Mouse (Mus musculus): ENCODE data around the gene Kcnv2. TPM values are rescaled to one million over a fixed set of nuclear protein-coding genes. Genes with fewer than 3 reads are reported as not detected.

Gene Kcnv2
- total RNA-seq, 1 experiment = 0.13 TPM

DNA sequence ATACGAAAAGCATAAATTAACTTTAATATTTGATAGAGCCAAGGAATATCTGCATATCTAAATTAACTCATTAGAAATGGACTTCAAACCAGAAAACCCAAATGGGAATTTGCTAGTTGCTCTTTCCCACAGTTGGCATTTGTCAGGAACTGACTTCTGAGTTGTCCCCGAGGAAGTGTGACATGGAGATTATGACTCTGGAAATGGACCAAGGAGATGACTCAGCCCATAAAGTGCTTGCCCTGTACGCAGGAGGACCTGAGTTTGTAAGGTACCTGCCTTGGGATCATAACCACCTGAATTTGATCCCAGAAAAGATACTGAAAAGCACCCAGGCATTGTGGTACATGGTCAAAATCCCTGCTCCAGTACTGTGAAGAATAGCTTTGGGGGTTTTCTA lies 11.1 kb upstream of the Kcnv2 start:
- Histone ChIP-seq H3K27ac (ENCODE audit: insufficient read depth, low read depth, low read length, poor library complexity, severe bottlenecking) (no peak overlapping the region), H3K9ac (ENCODE audit: insufficient read depth, low read depth, low read length, poor library complexity, severe bottlenecking) (no peak overlapping the region), H3K4me1 (ENCODE audit: control insufficient read depth in 2 of 2, insufficient read depth in 2 of 2, low read length in 2 of 2, poor library complexity in 1 of 2) (no peaks in the 10 kb centered on the region), H3K36me3 (ENCODE audit: control insufficient read depth, insufficient read depth, low read length, poor library complexity, severe bottlenecking) (no peaks in the 10 kb centered on the region), H3K4me3 (ENCODE audit: insufficient read depth in 1 of 2, low read depth in 1 of 2, low read length in 2 of 2, poor library complexity in 1 of 2, severe bottlenecking in 1 of 2) (no peak overlapping the region), H3K9me3 (ENCODE audit: control insufficient read depth, insufficient read depth, low read depth, low read length) (no peaks in the 10 kb centered on the region)
- no peak for DNase-seq (ENCODE audit: low read depth, low spot score)
- in situ Hi-C loops (cut with MboI; ENCODE audit: low sequenced_read_pairs in 2 of 2, unreplicated experiment in 2 of 2) = no loop called here
- TF ChIP-seq CHD2 (IDR thresholded peaks at IDR 0.05; ENCODE audit: low read depth, low read length) (no peak), HCFC1 (IDR thresholded peaks at IDR 0.05; ENCODE audit: borderline replicate concordance, insufficient read depth, low read length) (no peak), ZNF384 (IDR thresholded peaks at IDR 0.05; ENCODE audit: low read depth, low read length) (no peak), MAFK (IDR thresholded peaks at IDR 0.05; ENCODE audit: insufficient read depth, low read depth, low read length) (no peak), ZC3H11A (IDR thresholded peaks at IDR 0.05; ENCODE audit: borderline replicate concordance, low read depth, low read length) (no peak)

GRCm38 (mm10) chr19:27312266-27313079 lies 9.9 kb upstream of the Kcnv2 start:
- in situ Hi-C loops (cut with MboI; ENCODE audit: low sequenced_read_pairs in 2 of 2, unreplicated experiment in 2 of 2) = no loop called here
- Histone ChIP-seq H3K9me3 (ENCODE audit: control insufficient read depth, insufficient read depth, low read depth, low read length) (no peaks in the 10 kb centered on the region), H3K9ac (ENCODE audit: insufficient read depth, low read depth, low read length, poor library complexity, severe bottlenecking) (no peak overlapping the region), H3K27ac (ENCODE audit: insufficient read depth, low read depth, low read length, poor library complexity, severe bottlenecking) (no peak overlapping the region), H3K36me3 (ENCODE audit: control insufficient read depth, insufficient read depth, low read length, poor library complexity, severe bottlenecking) (no peaks in the 10 kb centered on the region), H3K4me1 (ENCODE audit: control insufficient read depth in 2 of 2, insufficient read depth in 2 of 2, low read length in 2 of 2, poor library complexity in 1 of 2) (no peaks in the 10 kb centered on the region), H3K4me3 (ENCODE audit: insufficient read depth in 1 of 2, low read depth in 1 of 2, low read length in 2 of 2, poor library complexity in 1 of 2, severe bottlenecking in 1 of 2) (no peak overlapping the region)
- TF ChIP-seq MAFK (IDR thresholded peaks at IDR 0.05; ENCODE audit: insufficient read depth, low read depth, low read length) = no peak
- no peak for TF ChIP-seq CHD2 (IDR thresholded peaks at IDR 0.05; ENCODE audit: low read depth, low read length)
- TF ChIP-seq ZNF384 (IDR thresholded peaks at IDR 0.05; ENCODE audit: low read depth, low read length) = no peak
- TF ChIP-seq HCFC1 (IDR thresholded peaks at IDR 0.05; ENCODE audit: borderline replicate concordance, insufficient read depth, low read length) = no peak
- no peak for TF ChIP-seq ZC3H11A (IDR thresholded peaks at IDR 0.05; ENCODE audit: borderline replicate concordance, low read depth, low read length)
- DNase-seq (ENCODE audit: low read depth, low spot score) = no peak

GRCm38 (mm10) chr19:27313080-27313413 lies 9.3 kb upstream of the Kcnv2 start:
- Histone ChIP-seq H3K4me1 (ENCODE audit: control insufficient read depth in 2 of 2, insufficient read depth in 2 of 2, low read length in 2 of 2, poor library complexity in 1 of 2) (no peaks in the 10 kb centered on the region), H3K27ac (ENCODE audit: insufficient read depth, low read depth, low read length, poor library complexity, severe bottlenecking) (no peak overlapping the region), H3K36me3 (ENCODE audit: control insufficient read depth, insufficient read depth, low read length, poor library complexity, severe bottlenecking) (no peaks in the 10 kb centered on the region), H3K9ac (ENCODE audit: insufficient read depth, low read depth, low read length, poor library complexity, severe bottlenecking) (no peak overlapping the region), H3K9me3 (ENCODE audit: control insufficient read depth, insufficient read depth, low read depth, low read length) (no peaks in the 10 kb centered on the region), H3K4me3 (ENCODE audit: insufficient read depth in 1 of 2, low read depth in 1 of 2, low read length in 2 of 2, poor library complexity in 1 of 2, severe bottlenecking in 1 of 2) (no peak overlapping the region)
- no peak for DNase-seq (ENCODE audit: low read depth, low spot score)
- in situ Hi-C loops (cut with MboI; ENCODE audit: low sequenced_read_pairs in 2 of 2, unreplicated experiment in 2 of 2) = no loop called here
- TF ChIP-seq MAFK (IDR thresholded peaks at IDR 0.05; ENCODE audit: insufficient read depth, low read depth, low read length) (no peak), HCFC1 (IDR thresholded peaks at IDR 0.05; ENCODE audit: borderline replicate concordance, insufficient read depth, low read length) (no peak), CHD2 (IDR thresholded peaks at IDR 0.05; ENCODE audit: low read depth, low read length) (no peak), ZC3H11A (IDR thresholded peaks at IDR 0.05; ENCODE audit: borderline replicate concordance, low read depth, low read length) (no peak), ZNF384 (IDR thresholded peaks at IDR 0.05; ENCODE audit: low read depth, low read length) (no peak)

DNA sequence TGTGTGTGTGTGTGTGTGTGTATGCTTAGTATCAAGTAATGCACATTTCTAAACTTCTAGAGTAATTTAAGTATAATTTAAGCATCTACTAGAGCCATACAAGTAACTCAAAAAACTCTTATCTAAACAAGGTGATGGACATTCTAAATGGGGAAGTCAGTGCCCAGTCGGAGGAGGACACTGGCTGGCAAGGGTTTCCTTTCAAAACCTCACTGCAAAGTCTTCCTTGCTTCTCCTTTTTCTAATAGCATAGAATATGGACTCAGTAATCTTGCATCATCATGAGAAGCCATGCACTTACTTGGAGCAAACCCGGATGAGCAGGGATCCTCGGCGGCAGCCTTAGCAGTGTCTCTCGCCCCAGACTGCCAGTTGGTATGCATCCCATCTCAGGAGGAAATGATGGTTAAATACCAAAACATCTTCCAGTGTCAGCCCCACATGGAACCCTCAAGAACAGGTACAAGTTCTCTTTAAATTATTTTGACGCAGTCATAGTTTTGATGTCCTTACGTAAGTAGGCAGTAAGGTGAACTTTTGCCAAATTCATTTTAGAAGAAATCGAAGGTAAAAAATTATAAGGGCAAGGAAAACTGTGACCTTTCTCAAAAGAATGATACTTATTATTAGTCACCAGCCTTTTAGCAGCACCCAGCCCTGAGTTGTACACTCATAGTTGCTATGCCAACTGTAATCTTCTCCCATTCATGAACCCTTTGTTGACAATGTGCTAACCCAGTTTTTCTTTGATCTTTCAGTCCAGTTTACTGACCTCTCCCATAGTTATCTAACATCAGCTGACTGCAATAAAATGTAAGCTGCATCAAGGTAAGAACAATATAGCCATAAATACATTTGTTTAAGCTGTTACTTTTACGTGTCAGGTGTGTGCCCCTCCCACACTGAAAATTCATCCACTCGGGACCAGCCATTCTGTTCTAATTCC lies 5.8 kb upstream of the Kcnv2 start:
- TF ChIP-seq ZNF384 (IDR thresholded peaks at IDR 0.05; ENCODE audit: low read depth, low read length) (0 out of 2 replicates have a peak, but pooled peaks have one; percentile 9), ZC3H11A (IDR thresholded peaks at IDR 0.05; ENCODE audit: borderline replicate concordance, low read depth, low read length) (no peak), CHD2 (IDR thresholded peaks at IDR 0.05; ENCODE audit: low read depth, low read length) (no peak), HCFC1 (IDR thresholded peaks at IDR 0.05; ENCODE audit: borderline replicate concordance, insufficient read depth, low read length) (no peak), MAFK (IDR thresholded peaks at IDR 0.05; ENCODE audit: insufficient read depth, low read depth, low read length) (no peak)
- H3K4me1 ChIP-seq (ENCODE audit: control insufficient read depth in 2 of 2, insufficient read depth in 2 of 2, low read length in 2 of 2, poor library complexity in 1 of 2) = no peaks in the 10 kb centered on the region
- no peaks in the 10 kb centered on the region for H3K36me3 ChIP-seq (ENCODE audit: control insufficient read depth, insufficient read depth, low read length, poor library complexity, severe bottlenecking)
- H3K9ac ChIP-seq (ENCODE audit: insufficient read depth, low read depth, low read length, poor library complexity, severe bottlenecking) = no peak overlapping the region
- no peak for DNase-seq (ENCODE audit: low read depth, low spot score)
- no peak overlapping the region for H3K27ac ChIP-seq (ENCODE audit: insufficient read depth, low read depth, low read length, poor library complexity, severe bottlenecking)
- in situ Hi-C loops (cut with MboI; ENCODE audit: low sequenced_read_pairs in 2 of 2, unreplicated experiment in 2 of 2) = no loop called here
- H3K4me3 ChIP-seq (ENCODE audit: insufficient read depth in 1 of 2, low read depth in 1 of 2, low read length in 2 of 2, poor library complexity in 1 of 2, severe bottlenecking in 1 of 2) = no peak overlapping the region
- H3K9me3 ChIP-seq (ENCODE audit: control insufficient read depth, insufficient read depth, low read depth, low read length) = no peaks in the 10 kb centered on the region
